Mouse (Mus musculus): ENCODE measurements at regions not wholly inside any gene's neighbourhood (a gene's known extent, or its start where the extent isn't known, plus 50 kb on each side); places are given as distances from the start of the nearest gene placed in this dataset.

DNA sequence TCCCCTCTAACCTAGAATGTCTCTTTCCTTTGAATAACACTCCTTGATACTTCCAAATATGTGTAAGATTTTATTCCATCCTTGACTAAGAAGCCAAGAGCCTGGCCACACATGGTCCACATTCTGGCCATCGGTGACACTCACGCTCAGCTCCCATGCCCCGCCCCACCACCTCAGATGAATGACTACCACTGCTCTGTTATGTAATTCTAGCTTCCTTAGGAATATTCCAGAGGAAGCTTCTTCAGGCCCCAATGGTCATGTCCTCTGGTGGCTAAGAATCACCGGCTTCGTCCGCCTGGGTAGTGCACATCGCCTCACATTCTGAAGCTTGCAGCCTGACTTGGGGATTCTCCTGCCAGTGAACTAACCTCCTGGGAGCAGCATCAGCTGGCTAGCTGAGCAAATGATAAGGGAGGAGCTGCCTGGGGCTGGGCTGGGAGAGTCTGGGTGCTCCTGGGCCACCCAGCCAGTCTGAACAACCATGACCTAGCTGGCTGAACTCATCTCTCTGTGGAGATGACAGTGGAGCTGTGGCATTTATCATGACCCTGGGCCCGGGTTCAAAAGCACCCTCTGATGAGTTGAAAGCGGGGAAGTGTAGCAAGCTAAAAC is 413.1 kb downstream of the Cbln4 start:
- no peak for ATAC-seq (ENCODE audit: low FRiP score)
- no peak overlapping the region for H3K4me3 ChIP-seq (ENCODE audit: low read depth, low read length)
- WGBS: 92% methylated on average over 9 of the region's 9 CpGs
- H3K9ac ChIP-seq (replicated peaks; ENCODE audit: low read length, poor library complexity, severe bottlenecking): no peak overlapping the region
- H3K27ac ChIP-seq (ENCODE audit: low read depth, low read length): no peak overlapping the region
- no peaks in the 10 kb centered on the region for H3K9me3 ChIP-seq (ENCODE audit: low read length)
- H3K4me1 ChIP-seq (ENCODE audit: insufficient read depth, low read length): 0 out of 2 replicates have a peak, but pooled peaks cover 4% of the 10 kb centered on the region
- no peak for TF ChIP-seq CTCF (IDR thresholded peaks at IDR 0.05)
- DNase-seq (ENCODE audit: low spot score): no peak
- no peaks in the 10 kb centered on the region for H3K36me3 ChIP-seq (ENCODE audit: insufficient read depth, low read length)
- H3K4me2 ChIP-seq (ENCODE audit: low read depth, low read length, poor library complexity, severe bottlenecking): no peak overlapping the region
- no peaks in the 10 kb centered on the region for H3K27me3 ChIP-seq (ENCODE audit: insufficient read depth, low read length)

DNA sequence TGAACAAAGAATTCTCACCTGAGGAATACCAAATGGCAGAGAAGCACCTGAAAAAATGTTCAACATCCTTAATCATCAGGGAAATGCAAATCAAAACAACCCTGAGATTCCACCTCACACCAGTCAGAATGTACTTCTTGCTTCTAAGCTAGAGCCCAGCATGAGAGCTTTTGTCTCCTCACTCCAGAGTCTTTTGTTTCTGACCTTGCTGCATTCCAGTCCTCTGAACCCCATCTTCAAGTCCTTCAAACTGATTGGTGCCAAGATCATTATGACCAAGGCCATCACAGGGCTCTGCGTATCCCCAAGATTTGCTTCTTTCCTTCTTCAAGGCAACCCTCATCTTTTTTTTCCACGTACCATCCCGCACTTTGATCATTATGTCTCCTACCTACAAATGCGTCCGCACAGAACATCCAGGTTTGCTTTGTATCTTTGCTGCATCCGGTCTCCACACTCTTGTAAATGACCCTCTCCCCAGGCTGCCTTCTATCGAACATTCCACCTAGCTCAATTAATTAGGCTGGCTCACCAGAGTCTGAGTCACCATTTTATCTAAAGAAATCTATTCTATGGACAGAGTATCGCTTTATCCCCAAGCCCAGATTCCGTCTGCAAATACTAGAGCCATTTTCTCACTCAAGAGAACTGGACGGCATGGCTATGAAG is 414.9 kb downstream of the Cbln4 start:
- WGBS: 93% methylated on average over 10 of the region's 10 CpGs
- H3K36me3 ChIP-seq (ENCODE audit: insufficient read depth, low read length): no peaks in the 10 kb centered on the region

DNA sequence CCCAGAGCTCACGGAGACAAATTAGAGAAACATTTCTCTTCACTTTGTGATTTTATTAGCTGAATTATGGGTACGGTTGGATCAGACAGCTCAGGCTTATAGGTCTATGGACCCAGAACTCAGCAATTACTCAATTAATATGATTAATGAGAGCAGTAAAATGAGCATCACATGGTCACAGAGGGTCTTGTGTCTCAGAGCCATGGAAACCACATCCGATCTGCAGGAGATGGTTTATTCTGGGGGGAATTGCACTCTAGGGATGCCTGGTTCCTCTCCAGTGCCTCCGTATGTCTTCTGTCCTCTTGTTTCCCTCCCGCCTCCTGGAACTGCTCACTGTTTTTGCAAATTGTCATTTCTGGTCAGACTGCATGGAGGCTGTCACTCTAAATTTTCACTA is 422.6 kb downstream of the Cbln4 start:
- Histone ChIP-seq H3K27me3 (ENCODE audit: insufficient read depth, low read length) (no peaks in the 10 kb centered on the region), H3K9me3 (ENCODE audit: low read length) (no peaks in the 10 kb centered on the region), H3K27ac (ENCODE audit: low read depth, low read length) (no peak overlapping the region), H3K9ac (replicated peaks; ENCODE audit: low read length, poor library complexity, severe bottlenecking) (no peak overlapping the region), H3K4me1 (ENCODE audit: insufficient read depth, low read length) (0 out of 2 replicates have a peak, but pooled peaks cover 4% of the 10 kb centered on the region), H3K4me3 (ENCODE audit: low read depth, low read length) (no peak overlapping the region), H3K36me3 (ENCODE audit: insufficient read depth, low read length) (no peaks in the 10 kb centered on the region), H3K4me2 (ENCODE audit: low read depth, low read length, poor library complexity, severe bottlenecking) (no peak overlapping the region)
- no peak for DNase-seq (ENCODE audit: low spot score)
- no peak for TF ChIP-seq CTCF (IDR thresholded peaks at IDR 0.05)
- ATAC-seq (ENCODE audit: low FRiP score): no peak
- WGBS: 51% methylated on average over 5 of the region's 5 CpGs

More for the DNA sequence above, 414.9 kb downstream of the Cbln4 start:
- Histone ChIP-seq H3K9ac (replicated peaks; ENCODE audit: low read length, poor library complexity, severe bottlenecking) (no peak overlapping the region), H3K27me3 (ENCODE audit: insufficient read depth, low read length) (no peaks in the 10 kb centered on the region), H3K4me2 (ENCODE audit: low read depth, low read length, poor library complexity, severe bottlenecking) (no peak overlapping the region), H3K27ac (ENCODE audit: low read depth, low read length) (no peak overlapping the region), H3K9me3 (ENCODE audit: low read length) (no peaks in the 10 kb centered on the region), H3K4me3 (ENCODE audit: low read depth, low read length) (no peak overlapping the region), H3K4me1 (ENCODE audit: insufficient read depth, low read length) (no peaks in the 10 kb centered on the region)
- no peak for TF ChIP-seq CTCF (IDR thresholded peaks at IDR 0.05)
- DNase-seq (ENCODE audit: low spot score): no peak
- no peak for ATAC-seq (ENCODE audit: low FRiP score)

DNA sequence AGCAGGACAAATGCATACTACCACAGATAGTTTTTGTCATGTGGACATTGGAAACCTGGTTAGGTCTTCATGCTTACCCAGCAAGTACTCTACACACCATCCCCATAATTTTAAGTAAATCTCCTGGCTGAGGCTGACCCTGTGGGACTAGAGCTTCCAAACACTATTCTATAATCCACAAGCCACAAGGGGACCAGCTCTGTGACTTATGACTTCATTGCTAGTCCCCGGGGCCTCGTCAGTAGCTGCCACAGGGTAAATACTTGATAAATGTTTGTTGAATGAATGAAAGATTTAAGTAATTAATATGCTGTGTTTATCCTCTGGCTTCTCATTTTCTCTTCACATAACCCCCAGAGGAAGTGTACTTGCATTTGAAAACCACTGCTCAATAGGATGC is 423.0 kb downstream of the Cbln4 start:
- Histone ChIP-seq H3K9ac (replicated peaks; ENCODE audit: low read length, poor library complexity, severe bottlenecking) (no peak overlapping the region), H3K27ac (ENCODE audit: low read depth, low read length) (no peak overlapping the region), H3K4me3 (ENCODE audit: low read depth, low read length) (no peak overlapping the region), H3K36me3 (ENCODE audit: insufficient read depth, low read length) (no peaks in the 10 kb centered on the region), H3K4me2 (ENCODE audit: low read depth, low read length, poor library complexity, severe bottlenecking) (no peak overlapping the region), H3K4me1 (ENCODE audit: insufficient read depth, low read length) (0 out of 2 replicates have a peak, but pooled peaks cover 4% of the 10 kb centered on the region), H3K27me3 (ENCODE audit: insufficient read depth, low read length) (no peaks in the 10 kb centered on the region), H3K9me3 (ENCODE audit: low read length) (no peaks in the 10 kb centered on the region)
- ATAC-seq (ENCODE audit: low FRiP score): no peak
- 84% methylated on average over 2 of the region's 2 CpGs for WGBS
- no peak for DNase-seq (ENCODE audit: low spot score)
- TF ChIP-seq CTCF (IDR thresholded peaks at IDR 0.05): no peak

DNA sequence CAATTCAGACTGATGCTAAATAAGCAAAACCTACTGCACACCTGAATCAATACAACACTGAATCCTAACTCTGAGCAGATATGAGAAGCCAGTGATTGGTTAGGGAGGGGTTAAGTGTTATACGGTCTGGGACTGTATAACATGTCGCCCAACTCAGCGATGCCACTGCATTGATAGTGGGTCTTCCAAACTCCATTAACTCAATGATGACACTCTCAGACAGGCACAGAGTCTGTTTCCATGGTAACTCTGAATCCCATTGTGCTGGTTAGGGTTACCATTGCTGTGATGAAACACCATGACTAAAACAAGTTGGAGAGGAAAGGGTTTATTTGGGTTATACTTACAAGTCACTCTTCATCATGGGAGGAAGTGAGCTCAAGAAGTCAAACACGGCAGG is 424.5 kb downstream of the Cbln4 start:
- Histone ChIP-seq H3K4me2 (ENCODE audit: low read depth, low read length, poor library complexity, severe bottlenecking) (no peak overlapping the region), H3K4me1 (ENCODE audit: insufficient read depth, low read length) (0 out of 2 replicates have a peak, but pooled peaks cover 4% of the 10 kb centered on the region), H3K36me3 (ENCODE audit: insufficient read depth, low read length) (no peaks in the 10 kb centered on the region), H3K9ac (replicated peaks; ENCODE audit: low read length, poor library complexity, severe bottlenecking) (no peak overlapping the region), H3K9me3 (ENCODE audit: low read length) (no peaks in the 10 kb centered on the region), H3K4me3 (ENCODE audit: low read depth, low read length) (no peak overlapping the region), H3K27me3 (ENCODE audit: insufficient read depth, low read length) (no peaks in the 10 kb centered on the region), H3K27ac (ENCODE audit: low read depth, low read length) (no peak overlapping the region)
- 75% methylated on average over 4 of the region's 4 CpGs for WGBS
- ATAC-seq (ENCODE audit: low FRiP score): no peak
- DNase-seq (ENCODE audit: low spot score): no peak
- no peak for TF ChIP-seq CTCF (IDR thresholded peaks at IDR 0.05)

DNA sequence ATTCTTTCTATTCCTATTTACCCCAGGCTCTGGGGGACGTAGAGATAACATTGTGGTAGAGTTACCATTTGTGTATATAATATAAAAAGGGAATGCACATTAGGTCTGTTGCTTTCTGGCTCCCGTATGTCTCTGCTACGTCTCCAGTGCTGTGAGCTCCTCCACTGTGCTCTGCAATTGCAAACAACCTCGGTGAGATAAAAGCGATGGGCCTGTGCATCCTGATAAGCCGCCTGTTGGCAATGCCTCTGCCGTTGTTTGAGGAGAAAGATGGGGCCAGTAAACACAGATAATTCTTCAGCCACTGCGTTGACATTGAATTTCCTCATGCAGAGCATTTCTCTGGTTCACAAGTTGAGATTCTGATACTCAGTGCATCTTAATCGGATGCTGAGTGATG is 424.9 kb downstream of the Cbln4 start:
- Histone ChIP-seq H3K4me1 (ENCODE audit: insufficient read depth, low read length) (0 out of 2 replicates have a peak, but pooled peaks cover 4% of the 10 kb centered on the region), H3K9me3 (ENCODE audit: low read length) (no peaks in the 10 kb centered on the region), H3K27ac (ENCODE audit: low read depth, low read length) (no peak overlapping the region), H3K36me3 (ENCODE audit: insufficient read depth, low read length) (no peaks in the 10 kb centered on the region), H3K27me3 (ENCODE audit: insufficient read depth, low read length) (no peaks in the 10 kb centered on the region), H3K4me3 (ENCODE audit: low read depth, low read length) (no peak overlapping the region), H3K4me2 (ENCODE audit: low read depth, low read length, poor library complexity, severe bottlenecking) (no peak overlapping the region), H3K9ac (replicated peaks; ENCODE audit: low read length, poor library complexity, severe bottlenecking) (no peak overlapping the region)
- ATAC-seq (ENCODE audit: low FRiP score): no peak
- no peak for TF ChIP-seq CTCF (IDR thresholded peaks at IDR 0.05)
- 70% methylated on average over 9 of the region's 9 CpGs for WGBS
- DNase-seq (ENCODE audit: low spot score): no peak
